Mouse (Mus musculus) liver, postnatal 0 days (tissue): ENCODE data around the gene 1700022I11Rik.

Source experiments
- CTCF ChIP-seq: sonication (generic); IDR thresholded peaks from 2 replicates; pipeline ENCODE4 v1.5.1; 2016; ENCODE audit warnings: antibody characterized with exemption, low read depth
- EP300 ChIP-seq: IDR thresholded peaks from 2 replicates; pipeline ENCODE4 v1.6.1; 2016; ENCODE audit warnings: antibody characterized with exemption, low read depth, mild to moderate bottlenecking

DNA sequence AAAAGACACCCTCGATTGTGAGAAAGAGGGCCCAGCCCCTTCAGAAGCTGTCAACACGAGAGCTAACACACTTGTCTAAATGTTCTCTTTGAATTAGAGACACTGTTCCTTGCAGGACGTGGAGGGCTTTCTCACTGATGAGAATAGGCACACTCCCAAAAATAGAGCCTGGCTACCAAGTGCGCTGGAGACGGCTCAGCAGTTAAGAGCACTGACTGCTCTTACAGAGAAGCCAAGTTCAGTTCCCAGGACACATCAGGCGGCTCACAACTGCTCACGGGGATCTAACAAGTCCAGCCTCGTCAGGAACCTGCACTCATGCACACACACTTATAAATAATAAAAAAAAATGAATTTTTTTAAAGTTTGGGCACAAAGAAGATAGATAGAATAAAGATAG, 10.5 kb upstream of the 1700022I11Rik start:
- no peak for TF ChIP-seq CTCF
- no peak for TF ChIP-seq EP300
